Mouse (Mus musculus): Measurements from ENCODE around the gene St6galnac3.

DNA sequence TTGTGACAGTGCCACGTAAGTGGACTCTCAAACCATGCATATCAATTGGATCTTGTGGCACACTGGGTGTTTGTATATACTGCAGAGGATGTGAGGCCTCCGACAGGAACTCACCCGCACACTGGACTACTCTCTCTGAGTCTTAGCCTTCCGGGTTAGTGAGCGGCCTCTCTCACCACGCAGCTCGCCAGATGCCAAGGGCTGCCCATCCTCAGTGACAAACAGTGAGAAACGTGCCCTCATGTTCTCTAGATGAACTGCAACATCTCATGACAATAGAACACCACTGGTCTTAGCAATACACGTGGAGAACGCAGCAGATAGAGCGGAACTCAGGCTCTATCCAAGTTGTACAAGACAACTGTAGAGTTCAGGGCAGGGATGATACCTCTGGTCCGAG is 524.2 kb downstream of the St6galnac3 start:
- no peak for TF ChIP-seq CTCF (IDR thresholded peaks at IDR 0.05; ENCODE audit: low read depth, low read length)
- no peak for TF ChIP-seq POLR2A (IDR thresholded peaks at IDR 0.05; ENCODE audit: borderline replicate concordance, low read depth, low read length)
